Mouse (Mus musculus): ENCODE results near the gene Tjap1.

GRCm38 (mm10) chr17:46285407-46285806 is 2.6 kb upstream of the Tjap1 start:
- TF ChIP-seq CTCF (IDR thresholded peaks at IDR 0.05; ENCODE audit: borderline replicate concordance, control insufficient read depth, extremely low read depth, insufficient read depth, low read length, poor library complexity) (no peak), POLR2A (IDR thresholded peaks at IDR 0.05; ENCODE audit: control insufficient read depth, extremely low read depth, insufficient read depth, low read length, poor library complexity) (no peak)

Measured in thymus, adult 2 months (tissue).